Mouse (Mus musculus): ENCODE measurements at regions not wholly inside any gene's neighbourhood (a gene's known extent, or its start where the extent isn't known, plus 50 kb on each side); places are given as distances from the start of the nearest gene placed in this dataset.

- no peak for TF ChIP-seq CTCF (IDR thresholded peaks at IDR 0.05; ENCODE audit: low read depth)
- TF ChIP-seq EP300 (IDR thresholded peaks at IDR 0.05; ENCODE audit: low read depth): no peak
These were observed 51.6 kb upstream of the BC052040 start for GRCm38 (mm10) chr2:115529878-115530277.

Measured in heart, postnatal 0 days (tissue).